Mouse (Mus musculus) cerebellum, adult 11 months (tissue): ENCODE results near the gene Srprb.

ENCODE experiments used
- DNase-seq: peaks from one replicate; pipeline ENCODE4 v3.0.0; 2022

The Srprb gene

GRCm38 (mm10) chr9:103141266-103141665 is 60.7 kb downstream of the Srprb start:
- DNase-seq = no peak

GRCm38 (mm10) chr9:103140384-103140783 is 61.6 kb downstream of the Srprb start:
- no peak for DNase-seq

GRCm38 (mm10) chr9:103139481-103139880 is 62.5 kb downstream of the Srprb start:
- no peak for DNase-seq
